Mouse (Mus musculus) erythroblast, adult 5-6 weeks (primary cell): ENCODE data around the gene Cep104. TPM values are rescaled to one million over a fixed set of nuclear protein-coding genes. Genes with fewer than 3 reads are reported as not detected.
A peak's percentile ranks its signal among the peaks of the same experiment; 100 is the strongest.

Source experiments
- ATAC-seq: replicated peaks from 2 replicates; pipeline ENCODE4 v1.8.0; 2016; ENCODE audit warnings: moderate number of reproducible peaks, mild to moderate bottlenecking, moderate TSS enrichment, inconsistent platforms; ENCODE audit not compliant: poor library complexity, low FRiP score, severe bottlenecking
- total RNA-seq, 2 experiments: library from RNA; stranded (forward) in 1 of 2; stranded (reverse) in 1 of 2; fragments of 150-400 nt in 1 of 2; fragments of 200-764, 138-1000 nt in 1 of 2; gene quantifications; 2 replicates each; pipeline versions ENCODE4 v1.2.3 to v1.2.4; 2015 to 2017; ENCODE audit warnings: low replicate concordance in 2 of 2

The Cep104 gene
- total RNA-seq, 2 experiments from 2014 or later = 6.1 to 11.9 TPM

GRCm38 (mm10) chr4:154028646-154029045 is 53.7 kb downstream of the Cep104 start:
- ATAC-seq = no peak

- no peak for ATAC-seq
Measured at GRCm38 (mm10) chr4:154037123-154037522, 62.1 kb downstream of the Cep104 start.

- no peak for ATAC-seq
Measured at GRCm38 (mm10) chr4:154042577-154042976, 67.6 kb downstream of the Cep104 start, which contains the start of gene Ccdc27. Ccdc27 (minus strand) TSS chr4:154042677.

- no peak for ATAC-seq
Measured at GRCm38 (mm10) chr4:154045837-154046236, 70.8 kb downstream of the Cep104 start.

GRCm38 (mm10) chr4:154051401-154051800 is 76.4 kb downstream of the Cep104 start:
- no peak for ATAC-seq

- 0 out of 2 replicates have a peak, but pooled peaks have one; percentile 51 for ATAC-seq
Measured at GRCm38 (mm10) chr4:154053065-154053464, 78.1 kb downstream of the Cep104 start.

- ATAC-seq = no peak
Measured at GRCm38 (mm10) chr4:154055482-154055881, 80.5 kb downstream of the Cep104 start.

GRCm38 (mm10) chr4:154056046-154056445 is 81.1 kb downstream of the Cep104 start:
- ATAC-seq = no peak

- ATAC-seq = no peak
Measured at GRCm38 (mm10) chr4:154056661-154057060, 81.7 kb downstream of the Cep104 start.

- ATAC-seq = no peak
Measured at GRCm38 (mm10) chr4:154057696-154058095, 82.7 kb downstream of the Cep104 start.

Other genes starting within 250 kb of the Cep104 start
- 16.1 and 33.4 TPM in 2 replicates for gene A430005L14Rik, start 18.0 kb upstream of the Cep104 start, total RNA-seq (2015; ENCODE audit: low replicate concordance)
- 17.1 and 25.5 TPM in 2 replicates for gene A430005L14Rik, start 18.0 kb upstream of the Cep104 start, total RNA-seq (2017; ENCODE audit: low replicate concordance)
- gene Dffb, start 68 bp upstream of the Cep104 start, total RNA-seq (2015; ENCODE audit: low replicate concordance) = 2.9 and 9.2 TPM in 2 replicates
- gene Dffb, start 68 bp upstream of the Cep104 start, total RNA-seq (2017; ENCODE audit: low replicate concordance) = 2.1 and 3.5 TPM in 2 replicates
- 3.6 and 5.4 TPM in 2 replicates for gene Lrrc47, start 36.5 kb downstream of the Cep104 start, total RNA-seq (2015; ENCODE audit: low replicate concordance)
- gene Lrrc47, start 36.5 kb downstream of the Cep104 start, total RNA-seq (2017; ENCODE audit: low replicate concordance) = 4.5 and 29.4 TPM in 2 replicates
- gene Smim1, start 51.0 kb downstream of the Cep104 start, total RNA-seq (2015; ENCODE audit: low replicate concordance) = 5.4 and 12.5 TPM in 2 replicates
- 9.6 and 11.4 TPM in 2 replicates for gene Smim1, start 51.0 kb downstream of the Cep104 start, total RNA-seq (2017; ENCODE audit: low replicate concordance)
- gene Ccdc27, start 67.5 kb downstream of the Cep104 start, total RNA-seq (2015; ENCODE audit: low replicate concordance) = not detected in 2 replicates
- gene Ccdc27, start 67.5 kb downstream of the Cep104 start, total RNA-seq (2017; ENCODE audit: low replicate concordance) = not detected in 2 replicates
- not detected in 2 replicates for gene Trp73, start 165.0 kb downstream of the Cep104 start, total RNA-seq (2015; ENCODE audit: low replicate concordance)
- gene Trp73, start 165.0 kb downstream of the Cep104 start, total RNA-seq (2017; ENCODE audit: low replicate concordance) = not detected in 2 replicates
- 1.5 and 2.3 TPM in 2 replicates for gene Wrap73, start 167.2 kb downstream of the Cep104 start, total RNA-seq (2015; ENCODE audit: low replicate concordance)
- 2.6 and 4.5 TPM in 2 replicates for gene Wrap73, start 167.2 kb downstream of the Cep104 start, total RNA-seq (2017; ENCODE audit: low replicate concordance)
- gene Tprgl, start 185.5 kb downstream of the Cep104 start, total RNA-seq (2015; ENCODE audit: low replicate concordance) = 75.2 and 117 TPM in 2 replicates
- 104 and 115 TPM in 2 replicates for gene Tprgl, start 185.5 kb downstream of the Cep104 start, total RNA-seq (2017; ENCODE audit: low replicate concordance)
- gene Megf6, start 195.5 kb downstream of the Cep104 start, total RNA-seq (2015; ENCODE audit: low replicate concordance) = 1.0 TPM in 1 of 2 replicates, not detected in the other
- gene Megf6, start 195.5 kb downstream of the Cep104 start, total RNA-seq (2017; ENCODE audit: low replicate concordance) = not detected in 2 replicates